Mouse (Mus musculus) hindbrain, embryonic 13.5 days (tissue): ENCODE results near the gene H2-T24. TPM values are rescaled to one million over a fixed set of nuclear protein-coding genes. Genes with fewer than 3 reads are reported as not detected.
"Not testable (repeated sequence)": the region's sequence is repeated elsewhere in the genome, so short reads cannot be mapped to it uniquely, and the experiment has no call there.

Experiments used
- ATAC-seq: fragments of 200-750 bp; cut with Nextera tagmentation; 2 replicates; pipeline ENCODE4 v1.8.0; 2017; ENCODE audit warnings: moderate TSS enrichment; ENCODE audit not compliant: low FRiP score
- H3K27ac ChIP-seq: fragments of 300-500 bp; sonication (generic); 2 replicates; pipeline ENCODE4 v1.5.1; 2015; ENCODE audit warnings: inconsistent platforms, mild to moderate bottlenecking, moderate library complexity
- H3K27me3 ChIP-seq: fragments of 300-500 bp; sonication (generic); 2 replicates; pipeline ENCODE4 v1.6.1; 2015; ENCODE audit warnings: mild to moderate bottlenecking, inconsistent platforms
- H3K36me3 ChIP-seq: fragments of 300-500 bp; sonication (generic); 2 replicates; pipeline ENCODE4 v1.6.1; 2015; ENCODE audit warnings: mild to moderate bottlenecking, inconsistent platforms
- H3K4me1 ChIP-seq: fragments of 300-500 bp; sonication (generic); replicated peaks from 2 replicates; pipeline ENCODE4 v1.6.1; 2015; ENCODE audit warnings: inconsistent platforms
- H3K4me2 ChIP-seq: fragments of 300-500 bp; sonication (generic); 2 replicates; pipeline ENCODE4 v1.6.1; 2015; ENCODE audit warnings: inconsistent platforms, mild to moderate bottlenecking, moderate library complexity
- H3K4me3 ChIP-seq: fragments of 300-500 bp; sonication (generic); 2 replicates; pipeline ENCODE4 v1.5.1; 2015; ENCODE audit warnings: mild to moderate bottlenecking, inconsistent platforms
- H3K9ac ChIP-seq: fragments of 300-500 bp; sonication (generic); 2 replicates; pipeline ENCODE4 v1.6.1; 2015; ENCODE audit warnings: mild to moderate bottlenecking, inconsistent platforms
- H3K9me3 ChIP-seq: fragments of 300-500 bp; sonication (generic); 2 replicates; pipeline ENCODE4 v1.6.1; 2016; ENCODE audit warnings: inconsistent platforms
- WGBS: fragments of 180-500 bp; shearing (Covaris S2); methylation state at CpG from one replicate; pipeline ENCODE4 v1.1.7; 2015; 5-methylcytosine and 5-hydroxymethylcytosine counted together
- polyA plus RNA-seq: library from polyadenylated mRNA; unstranded; fragments of >200 nt; fragmentation: Nextera tagmentation; extraction: Ambion mirVana; gene quantifications from 2 replicates; pipeline ENCODE4 v1.2.1, GENCODE M21; 2015

Gene H2-T24
- 8.8 and 9.5 TPM in 2 replicates for polyA plus RNA-seq

GRCm38 (mm10) chr17:36020191-36021073 lies at the start of gene H2-T24:
TSS of gene H2-T24 (minus strand) at chr17:36020560.
- 0 out of 2 replicates have a peak, but pooled peaks cover 8% of the 10 kb centered on the region for H3K4me1 ChIP-seq
- H3K27ac ChIP-seq, result no peak within 1 kb of the TSS
- 44% methylated on average over 15 of the region's 15 CpGs for WGBS
- H3K9me3 ChIP-seq, result no peaks in the 10 kb centered on the region
- H3K27me3 ChIP-seq, result no peaks in the 10 kb centered on the region
- ATAC-seq, result no peak
- H3K4me2 ChIP-seq, result no peak within 1 kb of the TSS
- peaks cover 4% of the 10 kb centered on the region for H3K36me3 ChIP-seq
- no peak within 1 kb of the TSS for H3K4me3 ChIP-seq
- H3K9ac ChIP-seq, result no peak within 1 kb of the TSS

DNA sequence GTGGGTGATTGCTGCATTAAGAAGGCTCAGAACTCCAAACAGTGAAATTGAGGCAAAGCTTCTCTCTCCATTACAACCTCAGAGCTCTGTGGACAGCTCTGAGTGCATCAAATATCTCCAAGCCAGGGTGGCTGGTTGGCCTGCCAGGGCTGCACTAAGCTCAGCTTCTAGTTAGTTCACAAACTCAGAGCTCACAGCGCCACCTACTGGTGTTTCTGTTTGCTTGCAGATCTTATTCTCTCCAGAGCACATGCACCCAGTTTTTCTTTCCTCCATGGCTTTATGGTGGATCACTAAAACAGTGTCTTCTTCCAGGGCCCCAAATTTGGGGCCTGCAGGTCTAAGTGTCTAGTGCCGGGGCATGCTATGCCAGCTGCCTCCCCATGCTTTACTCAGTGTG lies 40.5 kb upstream of the H2-T24 start:
- 29% methylated on average over 2 of the region's 2 CpGs for WGBS
- no peak for ATAC-seq

GRCm38 (mm10) chr17:36058362-36058761 lies 38.0 kb upstream of the H2-T24 start, which contains the start of gene Gm11127:
TSS of gene Gm11127 (minus strand) at chr17:36058371.
- H3K27me3 ChIP-seq, H3K9ac ChIP-seq, H3K27ac ChIP-seq, H3K4me2 ChIP-seq, H3K4me3 ChIP-seq, H3K4me1 ChIP-seq, ATAC-seq, H3K36me3 ChIP-seq, H3K9me3 ChIP-seq: not testable (repeated sequence)
- WGBS, result 59% methylated on average over 1 of the region's 1 CpGs

More for the DNA sequence above, 40.5 kb upstream of the H2-T24 start:
- Histone ChIP-seq H3K4me1 (no peaks in the 10 kb centered on the region), H3K27ac (no peak overlapping the region), H3K4me3 (no peak overlapping the region), H3K27me3 (0 out of 2 replicates have a peak, but pooled peaks cover 2% of the 10 kb centered on the region), H3K9ac (no peak overlapping the region), H3K4me2 (no peak overlapping the region), H3K36me3 (no peaks in the 10 kb centered on the region), H3K9me3 (no peaks in the 10 kb centered on the region)

GRCm38 (mm10) chr17:36057927-36058326 lies 37.6 kb upstream of the H2-T24 start:
- not testable (repeated sequence) for H3K36me3 ChIP-seq, H3K4me2 ChIP-seq, H3K27me3 ChIP-seq, H3K27ac ChIP-seq, H3K4me1 ChIP-seq, H3K9me3 ChIP-seq, ATAC-seq, H3K4me3 ChIP-seq, H3K9ac ChIP-seq
- 90% methylated on average over 24 of the region's 25 CpGs for WGBS

- Histone ChIP-seq H3K36me3 (no peaks in the 10 kb centered on the region), H3K9ac (peak overlapping the region; percentile 35; the same call in 1 of the 2 replicates), H3K4me1 (peaks cover 11% of the 10 kb centered on the region; the same call in 1 of the 2 replicates), H3K27ac (no peak overlapping the region), H3K27me3 (peaks cover 15% of the 10 kb centered on the region), H3K4me3 (peak overlapping the region; percentile 37; the same call in 1 of the 2 replicates), H3K4me2 (peak overlapping the region; percentile 68), H3K9me3 (no peaks in the 10 kb centered on the region)
- WGBS, result 83% methylated on average over 3 of the region's 3 CpGs
- ATAC-seq, result no peak
Observed at GRCm38 (mm10) chr17:36043286-36043685, 22.9 kb upstream of the H2-T24 start.

GRCm38 (mm10) chr17:36042610-36043169 lies 22.3 kb upstream of the H2-T24 start, which contains the start of the genes H2-T22 and Gm6034:
TSS of gene H2-T22 (minus strand) at chr17:36042747.
TSS of gene Gm6034 (plus strand) at chr17:36042961.
- Histone ChIP-seq H3K4me2 (peak within 1 kb of the TSS; percentile 68), H3K9ac (peak within 1 kb of the TSS; percentile 68), H3K4me3 (peak within 1 kb of the TSS; percentile 37), H3K27me3 (peaks cover 15% of the 10 kb centered on the region), H3K4me1 (peaks cover 11% of the 10 kb centered on the region; the same call in 1 of the 2 replicates)
- H3K27ac ChIP-seq, H3K9me3 ChIP-seq, H3K36me3 ChIP-seq: not testable (repeated sequence)
- WGBS, result 2% methylated on average over 12 of the region's 12 CpGs
- ATAC-seq, result peak; percentile 94

DNA sequence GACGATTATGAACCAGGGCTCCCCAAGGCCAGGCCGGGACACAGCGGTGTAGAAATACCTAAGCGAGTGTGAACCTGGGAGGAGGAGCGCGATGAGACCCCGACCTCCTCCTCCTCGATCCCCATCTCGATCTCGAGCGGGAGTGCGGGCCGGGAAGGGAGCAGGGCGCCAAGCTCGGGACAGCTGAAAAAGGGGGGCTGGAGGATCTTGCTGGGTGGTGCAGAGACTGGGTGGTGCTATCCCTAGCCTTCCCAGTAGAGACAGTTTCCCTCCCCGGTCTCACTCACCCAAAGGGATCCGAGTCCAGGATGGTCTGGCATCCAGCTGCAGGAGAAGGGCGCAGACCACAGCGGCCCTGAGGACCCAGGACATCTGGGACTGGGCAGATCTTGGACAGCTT lies 21.7 kb upstream of the H2-T24 start:
- not testable (repeated sequence) for H3K9me3 ChIP-seq, H3K27ac ChIP-seq, H3K36me3 ChIP-seq
- peak overlapping the region; percentile 37 for H3K4me3 ChIP-seq
- H3K4me2 ChIP-seq, result peak overlapping the region; percentile 68
- ATAC-seq, result peak; percentile 78
- 1% methylated on average over 19 of the region's 19 CpGs for WGBS
- H3K27me3 ChIP-seq, result peaks cover 15% of the 10 kb centered on the region
- peak overlapping the region; percentile 68 for H3K9ac ChIP-seq
- H3K4me1 ChIP-seq, result peaks cover 11% of the 10 kb centered on the region; the same call in 1 of the 2 replicates

- not testable (repeated sequence) for H3K36me3 ChIP-seq, H3K4me2 ChIP-seq, ATAC-seq, H3K4me3 ChIP-seq, H3K27ac ChIP-seq, H3K9ac ChIP-seq, H3K9me3 ChIP-seq
- peaks cover 15% of the 10 kb centered on the region for H3K27me3 ChIP-seq
- peaks cover 11% of the 10 kb centered on the region; the same call in 1 of the 2 replicates for H3K4me1 ChIP-seq
- WGBS, result 96% methylated on average over 2 of the region's 2 CpGs
Observed at GRCm38 (mm10) chr17:36040604-36041003, 20.2 kb upstream of the H2-T24 start.

DNA sequence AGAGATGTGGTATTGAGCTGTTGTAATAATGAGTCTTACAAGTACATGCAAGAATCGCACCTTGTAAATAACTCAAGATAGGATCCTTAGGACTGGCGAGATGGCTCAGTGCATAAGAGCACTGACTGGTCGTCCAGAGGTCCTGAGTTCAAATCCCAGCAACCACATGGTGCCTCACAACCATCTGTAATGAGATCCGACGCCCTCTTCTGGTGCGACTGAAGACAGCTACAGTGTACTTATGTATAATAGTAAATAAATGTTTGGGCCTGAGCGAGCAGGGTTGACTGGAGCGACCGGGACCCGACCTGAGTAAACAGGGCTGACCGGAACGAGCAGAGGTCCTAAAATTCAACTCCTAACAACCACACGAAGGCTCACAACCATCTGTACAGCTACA lies 15.8 kb upstream of the H2-T24 start:
- H3K27me3 ChIP-seq, result peaks cover 17% of the 10 kb centered on the region; the same call in 1 of the 2 replicates
- H3K9ac ChIP-seq, ATAC-seq, H3K27ac ChIP-seq, H3K4me2 ChIP-seq, H3K4me3 ChIP-seq, H3K36me3 ChIP-seq, H3K9me3 ChIP-seq: not testable (repeated sequence)
- peaks cover 10% of the 10 kb centered on the region for H3K4me1 ChIP-seq
- WGBS, result 90% methylated on average over 13 of the region's 13 CpGs

DNA sequence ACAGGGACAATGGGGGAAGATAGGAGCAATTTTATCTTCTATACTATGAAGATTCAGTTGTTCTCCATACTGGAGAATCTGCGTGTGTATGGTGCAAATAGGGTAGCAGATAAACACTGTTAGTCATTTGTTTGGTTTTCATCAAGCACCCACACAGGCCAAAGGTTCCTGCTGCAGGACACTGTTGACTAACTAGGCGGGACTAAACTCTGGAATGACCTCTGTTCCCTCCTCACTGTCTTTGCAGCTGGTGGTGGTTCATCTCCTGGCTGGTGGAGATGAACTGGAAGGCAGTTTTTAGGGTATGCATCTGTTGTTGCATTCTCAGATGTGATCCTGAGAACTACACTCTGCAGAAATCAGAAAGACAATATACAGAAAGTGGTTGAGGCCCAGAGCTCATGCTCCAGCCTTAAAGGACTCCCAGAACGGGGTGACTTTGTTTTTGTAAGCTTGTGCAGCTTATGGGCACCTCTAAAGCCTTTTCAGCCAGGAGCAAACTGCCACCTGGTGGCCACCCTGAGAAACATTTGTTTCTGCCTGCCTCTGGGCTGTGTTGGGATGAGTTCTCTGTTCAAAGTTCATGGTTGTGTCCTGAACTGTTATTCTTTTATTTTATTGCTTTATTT lies 14.8 kb upstream of the H2-T24 start:
- peaks cover 20% of the 10 kb centered on the region; the same call in 1 of the 2 replicates for H3K27me3 ChIP-seq
- H3K4me2 ChIP-seq, H3K9me3 ChIP-seq, H3K27ac ChIP-seq, H3K36me3 ChIP-seq, ATAC-seq, H3K9ac ChIP-seq, H3K4me3 ChIP-seq: not testable (repeated sequence)
- peaks cover 10% of the 10 kb centered on the region for H3K4me1 ChIP-seq
- 42% methylated on average over 3 of the region's 3 CpGs for WGBS

DNA sequence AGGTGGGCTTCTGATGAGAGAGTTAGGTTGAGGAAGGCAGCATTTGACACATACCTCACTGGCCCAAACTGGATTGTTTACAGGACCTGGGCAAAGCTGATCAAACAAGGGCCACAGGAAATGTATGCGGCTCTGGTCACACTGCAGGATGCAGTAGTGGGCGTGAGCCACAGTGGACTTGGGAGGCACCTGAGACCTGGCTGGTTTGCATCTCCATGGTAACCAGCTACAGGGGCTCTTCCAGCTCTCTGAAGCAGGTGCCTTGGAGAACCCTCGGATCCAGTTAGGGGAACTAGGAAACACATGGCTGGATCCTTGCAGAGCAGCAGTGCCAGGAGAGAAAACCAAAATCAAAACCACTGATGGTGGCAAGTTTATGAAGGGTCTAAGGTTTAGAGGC lies 14.2 kb upstream of the H2-T24 start:
- H3K4me3 ChIP-seq, H3K9me3 ChIP-seq, H3K4me2 ChIP-seq, ATAC-seq, H3K9ac ChIP-seq, H3K27ac ChIP-seq, H3K36me3 ChIP-seq: not testable (repeated sequence)
- peaks cover 10% of the 10 kb centered on the region for H3K4me1 ChIP-seq
- H3K27me3 ChIP-seq, result peaks cover 20% of the 10 kb centered on the region; the same call in 1 of the 2 replicates
- WGBS, result 52% methylated on average over 3 of the region's 3 CpGs

DNA sequence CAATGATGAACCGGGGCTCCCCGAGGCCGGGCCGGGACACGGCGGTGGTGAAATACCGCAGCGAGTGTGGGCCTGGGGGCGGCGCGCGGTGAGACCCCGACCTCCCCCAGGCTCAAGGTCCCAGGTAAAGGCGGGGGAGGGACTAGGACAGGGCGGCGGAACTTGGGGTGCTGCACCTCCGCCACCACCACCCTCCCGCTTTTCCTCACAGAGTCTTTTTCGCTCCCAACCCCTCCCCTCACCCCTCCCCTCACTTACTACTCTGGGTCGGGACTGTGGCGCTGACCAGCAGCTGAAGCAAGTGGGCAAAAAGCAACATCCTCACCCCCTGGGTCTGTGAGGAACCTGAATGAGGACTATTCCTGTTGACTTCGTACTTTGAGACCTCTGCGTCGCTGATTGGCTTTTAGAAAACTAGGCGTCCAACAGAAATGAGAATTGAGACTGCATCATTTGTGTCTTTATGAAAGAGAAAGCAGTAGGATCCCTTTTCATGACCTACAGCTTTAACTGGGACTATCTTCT lies 12.1 kb upstream of the H2-T24 start, which contains the start of gene H2-T23:
Gene H2-T23 (minus strand): TSS at position 505 of the 525 bp plus-strand sequence.
- Histone ChIP-seq H3K27me3 (peaks cover 20% of the 10 kb centered on the region; the same call in 1 of the 2 replicates), H3K4me1 (peaks cover 10% of the 10 kb centered on the region), H3K9ac (peak within 1 kb of the TSS; percentile 68), H3K4me3 (peak within 1 kb of the TSS; percentile 47), H3K4me2 (peak within 1 kb of the TSS; percentile 78)
- ATAC-seq, result peak; percentile 41
- not testable (repeated sequence) for H3K9me3 ChIP-seq, H3K27ac ChIP-seq, H3K36me3 ChIP-seq
- WGBS, result 1% methylated on average over 25 of the region's 25 CpGs
